Mouse (Mus musculus) heart, embryonic 15.5 days (tissue): ENCODE measurements at regions not wholly inside any gene's neighbourhood (a gene's known extent, or its start where the extent isn't known, plus 50 kb on each side); places are given as distances from the start of the nearest gene placed in this dataset.

ENCODE experiments used
- ATAC-seq: fragments of 200-750 bp; cut with Nextera tagmentation; replicated peaks from 2 replicates; pipeline ENCODE4 v1.8.0; 2017; ENCODE audit warnings: low read depth, moderate TSS enrichment; ENCODE audit not compliant: insufficient number of reproducible peaks, insufficient read depth, low FRiP score
- H3K27ac ChIP-seq: fragments of 300-500 bp; sonication (generic); 2 replicates; pipeline ENCODE4 v1.5.1; 2015; ENCODE audit warnings: mild to moderate bottlenecking, inconsistent platforms
- H3K27me3 ChIP-seq: fragments of 300-500 bp; sonication (generic); 2 replicates; pipeline ENCODE4 v1.6.1; 2015; ENCODE audit warnings: inconsistent platforms
- H3K36me3 ChIP-seq: fragments of 300-500 bp; sonication (generic); 2 replicates; pipeline ENCODE4 v1.6.1; 2015; ENCODE audit warnings: mild to moderate bottlenecking, inconsistent platforms
- H3K4me1 ChIP-seq: fragments of 300-500 bp; sonication (generic); replicated peaks from 2 replicates; pipeline ENCODE4 v1.6.1; 2015; ENCODE audit warnings: inconsistent platforms
- H3K4me2 ChIP-seq: fragments of 300-500 bp; sonication (generic); 2 replicates; pipeline ENCODE4 v1.6.1; 2015; ENCODE audit warnings: inconsistent platforms, mild to moderate bottlenecking, moderate library complexity
- H3K4me3 ChIP-seq: fragments of 300-500 bp; sonication (generic); 2 replicates; pipeline ENCODE4 v1.5.1; 2015; ENCODE audit warnings: mild to moderate bottlenecking, inconsistent platforms
- H3K9ac ChIP-seq: fragments of 300-500 bp; sonication (generic); 2 replicates; pipeline ENCODE4 v1.6.1; 2015; ENCODE audit warnings: mild to moderate bottlenecking, inconsistent platforms
- H3K9me3 ChIP-seq: fragments of 300-500 bp; sonication (generic); replicated peaks from 2 replicates; pipeline ENCODE4 v1.6.1; 2016; ENCODE audit warnings: inconsistent platforms
- WGBS: fragments of 180-500 bp; shearing (Covaris S2); methylation state at CpG from one replicate; pipeline ENCODE4 v1.1.7; 2015; ENCODE audit warnings: mixed read lengths; 5-methylcytosine and 5-hydroxymethylcytosine counted together

DNA sequence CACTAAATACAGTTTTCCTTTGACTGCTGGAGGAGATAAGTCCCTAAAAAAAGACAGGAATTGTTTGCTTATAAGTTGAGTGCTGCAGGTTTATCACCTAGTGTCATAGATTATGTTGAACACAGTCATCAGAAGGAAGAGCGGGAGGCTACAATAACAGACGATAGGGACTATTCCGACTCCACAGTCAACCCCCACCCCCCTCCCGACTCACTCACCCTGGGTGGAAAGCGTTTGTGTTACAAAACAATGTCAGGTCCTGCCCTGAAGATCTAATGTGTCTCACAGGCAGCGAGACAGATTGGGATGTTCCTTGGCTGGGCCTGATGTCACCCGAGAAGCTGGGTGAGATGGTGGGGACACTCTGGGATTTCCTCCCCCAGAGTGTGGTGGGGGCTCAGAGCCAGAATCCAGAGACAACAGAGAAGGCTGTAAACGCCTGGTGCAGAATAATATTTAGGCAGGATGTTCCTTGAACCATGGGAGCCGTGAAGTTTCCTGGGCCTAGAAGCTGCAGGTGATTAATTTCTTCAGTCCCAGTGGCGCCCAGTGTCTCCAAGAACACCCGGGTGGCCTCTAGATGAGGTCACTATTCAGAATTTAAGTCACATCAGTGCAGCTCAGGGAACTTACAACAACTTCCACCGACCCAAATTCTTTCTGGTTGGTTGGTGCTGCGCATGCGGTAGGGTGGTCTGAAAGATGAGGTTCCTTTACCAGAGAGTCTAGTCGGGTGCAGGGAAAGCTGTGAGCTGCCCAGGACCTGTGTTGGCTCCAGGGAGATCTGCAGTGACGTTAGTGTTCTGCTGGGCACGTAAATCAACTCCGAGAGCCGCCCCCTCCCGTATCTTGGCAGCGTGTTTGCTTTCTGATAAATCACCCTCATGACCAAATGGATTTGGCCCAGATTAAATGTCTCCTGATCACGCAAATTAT is 181.1 kb upstream of the Bmper start:
- Histone ChIP-seq H3K36me3 (no peaks in the 10 kb centered on the region), H3K4me3 (no peak overlapping the region), H3K4me1 (peaks cover 15% of the 10 kb centered on the region), H3K9ac (no peak overlapping the region), H3K27ac (no peak overlapping the region; the same call in 1 of the 2 replicates), H3K9me3 (no peaks in the 10 kb centered on the region), H3K27me3 (peaks cover 12% of the 10 kb centered on the region; the same call in 1 of the 2 replicates), H3K4me2 (no peak overlapping the region)
- ATAC-seq, result 0 out of 2 replicates have a peak, but pooled peaks have one; percentile 25
- 47% methylated on average over 22 of the region's 22 CpGs for WGBS

DNA sequence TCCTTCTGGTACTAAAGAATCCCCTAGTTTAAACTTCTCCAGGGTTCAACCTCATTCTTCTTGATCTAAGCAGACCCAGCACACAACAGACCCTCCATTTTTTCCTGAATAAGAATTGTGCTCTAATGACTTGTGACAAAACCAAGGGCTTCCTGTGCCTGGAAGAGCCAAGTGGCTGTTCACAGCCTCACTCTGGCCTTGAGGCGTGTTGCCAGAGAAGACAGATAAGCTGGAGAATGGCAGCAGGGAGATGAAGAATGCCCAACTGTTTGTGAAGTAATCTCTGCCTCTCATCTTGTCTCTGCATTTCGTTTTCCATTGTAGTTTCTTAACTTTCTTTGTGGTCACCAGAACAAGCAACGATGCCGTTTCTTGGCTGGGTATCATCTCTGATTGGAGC is 179.9 kb upstream of the Bmper start:
- 41% methylated on average over 4 of the region's 4 CpGs for WGBS
- H3K9me3 ChIP-seq, result no peaks in the 10 kb centered on the region
- no peak for ATAC-seq
- H3K4me2 ChIP-seq, result no peak overlapping the region
- H3K9ac ChIP-seq, result no peak overlapping the region
- no peaks in the 10 kb centered on the region for H3K36me3 ChIP-seq
- H3K4me3 ChIP-seq, result no peak overlapping the region
- peaks cover 15% of the 10 kb centered on the region for H3K4me1 ChIP-seq
- H3K27me3 ChIP-seq, result 0 out of 2 replicates have a peak, but pooled peaks cover 5% of the 10 kb centered on the region
- H3K27ac ChIP-seq, result no peak overlapping the region

DNA sequence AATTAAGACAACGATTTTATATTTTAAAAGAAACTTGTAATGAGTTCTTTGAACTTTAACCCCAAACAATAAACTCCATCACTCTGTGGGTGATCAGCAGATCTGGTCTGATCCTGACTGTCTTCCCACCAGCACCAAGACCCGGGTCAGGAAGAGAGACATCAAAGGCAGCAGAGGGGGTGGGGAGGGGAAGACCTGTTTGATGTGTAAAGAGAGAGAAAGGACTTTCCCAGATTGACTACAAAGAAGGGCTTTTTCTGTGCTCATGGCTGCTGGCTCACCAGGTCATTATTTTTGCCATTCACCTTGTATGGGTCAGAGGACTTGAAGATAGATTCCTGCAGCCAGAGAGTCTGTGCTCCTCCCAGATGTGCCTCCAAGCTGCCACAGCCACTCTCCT is 177.4 kb upstream of the Bmper start:
- H3K4me2 ChIP-seq, result no peak overlapping the region
- H3K9ac ChIP-seq, result no peak overlapping the region
- 30% methylated on average over 2 of the region's 2 CpGs for WGBS
- ATAC-seq, result no peak
- H3K27ac ChIP-seq, result no peak overlapping the region
- peaks cover 15% of the 10 kb centered on the region for H3K4me1 ChIP-seq
- H3K36me3 ChIP-seq, result no peaks in the 10 kb centered on the region
- H3K9me3 ChIP-seq, result no peaks in the 10 kb centered on the region
- H3K27me3 ChIP-seq, result no peaks in the 10 kb centered on the region
- no peak overlapping the region for H3K4me3 ChIP-seq

DNA sequence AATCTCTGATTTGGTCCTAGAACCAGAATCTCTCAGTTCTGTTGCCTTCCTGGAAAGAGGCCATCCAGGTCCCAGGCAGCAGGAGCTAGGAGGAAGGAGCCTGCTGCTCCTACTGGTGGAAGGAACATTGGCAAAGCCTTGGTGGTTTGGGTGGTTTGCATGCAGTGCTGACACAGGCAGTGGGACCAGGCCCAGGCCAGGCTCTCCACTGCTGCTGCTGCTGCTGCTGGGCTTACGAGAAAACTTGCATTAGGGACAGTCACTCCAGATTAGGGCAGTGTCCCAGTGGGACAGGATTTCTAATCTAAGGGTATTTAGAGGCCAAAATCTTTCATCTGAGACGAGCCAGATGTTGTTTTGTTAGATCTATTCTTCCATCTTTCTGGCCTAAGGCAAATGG is 172.1 kb upstream of the Bmper start:
- no peaks in the 10 kb centered on the region for H3K9me3 ChIP-seq
- H3K36me3 ChIP-seq, result no peaks in the 10 kb centered on the region
- H3K27ac ChIP-seq, result no peak overlapping the region
- ATAC-seq, result no peak
- H3K4me3 ChIP-seq, result no peak overlapping the region
- H3K9ac ChIP-seq, result no peak overlapping the region
- H3K27me3 ChIP-seq, result no peaks in the 10 kb centered on the region
- no peaks in the 10 kb centered on the region for H3K4me1 ChIP-seq
- 51% methylated on average over 2 of the region's 2 CpGs for WGBS
- no peak overlapping the region for H3K4me2 ChIP-seq

DNA sequence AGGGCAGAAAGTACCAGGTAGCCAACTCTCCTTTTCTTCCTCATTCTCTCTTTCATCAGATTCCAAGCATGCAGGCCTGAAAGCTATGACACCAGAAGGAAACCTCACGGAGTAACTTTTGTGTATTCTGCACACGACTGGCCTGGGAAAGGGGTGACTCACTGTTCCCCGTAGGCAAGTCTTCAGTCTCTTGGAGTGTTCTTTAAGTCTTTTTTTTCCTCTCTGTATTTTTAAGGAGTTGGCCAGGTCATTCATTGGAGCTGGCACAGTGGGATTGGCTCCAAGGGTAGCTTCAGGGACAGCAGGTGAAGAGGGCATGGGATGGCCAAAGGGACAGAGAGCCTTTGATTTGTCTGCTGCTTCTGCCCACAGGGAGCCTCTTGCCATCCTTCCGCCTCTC is 163.3 kb upstream of the Bmper start:
- no peak overlapping the region for H3K9ac ChIP-seq
- H3K4me1 ChIP-seq, result 0 out of 2 replicates have a peak, but pooled peaks cover 4% of the 10 kb centered on the region
- no peak overlapping the region for H3K27ac ChIP-seq
- H3K27me3 ChIP-seq, result no peaks in the 10 kb centered on the region
- WGBS, result 63% methylated on average over 4 of the region's 4 CpGs
- ATAC-seq, result no peak
- H3K36me3 ChIP-seq, result no peaks in the 10 kb centered on the region
- no peaks in the 10 kb centered on the region for H3K9me3 ChIP-seq
- no peak overlapping the region for H3K4me2 ChIP-seq
- H3K4me3 ChIP-seq, result no peak overlapping the region

DNA sequence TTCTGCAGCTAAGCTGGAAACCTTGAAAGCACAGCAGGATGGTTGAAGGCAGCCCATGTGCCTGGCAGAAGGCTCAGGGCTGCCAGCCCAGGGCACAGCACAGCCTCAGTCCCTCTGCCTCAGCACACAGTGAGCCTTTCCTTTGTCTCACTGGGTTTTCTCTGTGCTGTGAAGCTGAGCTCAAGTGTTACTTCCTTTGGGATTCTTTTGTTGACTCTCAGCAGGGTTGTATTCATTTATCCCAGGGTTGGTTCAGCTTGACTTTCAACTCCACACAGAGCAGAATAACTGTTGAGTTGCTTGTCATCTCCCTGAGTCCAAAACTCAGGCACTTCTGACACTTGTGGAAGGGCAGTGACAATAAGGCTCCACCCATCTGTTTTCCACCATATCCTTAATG is 162.3 kb upstream of the Bmper start:
- Histone ChIP-seq H3K4me2 (no peak overlapping the region), H3K4me1 (0 out of 2 replicates have a peak, but pooled peaks cover 4% of the 10 kb centered on the region), H3K36me3 (no peaks in the 10 kb centered on the region), H3K4me3 (no peak overlapping the region), H3K9ac (no peak overlapping the region), H3K27me3 (no peaks in the 10 kb centered on the region), H3K27ac (0 out of 2 replicates have a peak overlapping the region, but pooled peaks have one; percentile 7), H3K9me3 (no peaks in the 10 kb centered on the region)
- ATAC-seq, result no peak

DNA sequence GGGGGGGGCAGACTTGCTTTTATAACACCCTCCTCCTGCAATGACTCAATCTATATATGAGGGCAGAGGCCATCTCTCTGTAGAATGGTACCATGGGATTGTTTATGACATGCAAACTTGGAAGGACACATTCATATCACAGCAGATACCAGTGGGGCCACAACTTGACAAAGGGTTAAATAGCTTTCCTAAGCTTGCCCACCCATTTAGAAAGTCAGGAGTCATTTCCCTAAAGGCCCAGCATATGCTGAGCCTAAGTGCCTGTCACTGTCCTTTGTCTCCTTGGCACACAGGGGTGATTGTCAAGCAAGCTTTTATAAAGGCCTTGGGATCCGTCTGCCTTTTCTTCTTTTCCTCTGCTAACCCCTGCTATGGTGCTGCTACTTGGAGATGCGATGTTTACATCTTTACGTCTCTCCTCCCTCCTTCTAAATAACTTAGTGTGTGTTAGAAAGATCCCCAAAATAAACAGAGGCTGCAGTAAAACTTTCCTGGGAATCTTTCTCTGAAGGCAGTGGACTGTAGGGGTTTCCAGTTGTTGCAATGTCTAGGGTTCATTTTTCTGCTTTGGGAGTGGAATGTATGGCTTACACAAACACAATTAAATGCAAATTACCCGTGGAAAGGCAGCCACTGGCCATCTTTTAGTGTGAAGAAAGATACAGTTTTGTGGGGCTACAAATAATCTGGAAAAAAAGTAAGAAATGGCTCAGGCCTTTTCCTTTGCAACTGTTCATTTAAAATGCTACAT is 161.5 kb upstream of the Bmper start:
- 54% methylated on average over 4 of the region's 4 CpGs for WGBS

DNA sequence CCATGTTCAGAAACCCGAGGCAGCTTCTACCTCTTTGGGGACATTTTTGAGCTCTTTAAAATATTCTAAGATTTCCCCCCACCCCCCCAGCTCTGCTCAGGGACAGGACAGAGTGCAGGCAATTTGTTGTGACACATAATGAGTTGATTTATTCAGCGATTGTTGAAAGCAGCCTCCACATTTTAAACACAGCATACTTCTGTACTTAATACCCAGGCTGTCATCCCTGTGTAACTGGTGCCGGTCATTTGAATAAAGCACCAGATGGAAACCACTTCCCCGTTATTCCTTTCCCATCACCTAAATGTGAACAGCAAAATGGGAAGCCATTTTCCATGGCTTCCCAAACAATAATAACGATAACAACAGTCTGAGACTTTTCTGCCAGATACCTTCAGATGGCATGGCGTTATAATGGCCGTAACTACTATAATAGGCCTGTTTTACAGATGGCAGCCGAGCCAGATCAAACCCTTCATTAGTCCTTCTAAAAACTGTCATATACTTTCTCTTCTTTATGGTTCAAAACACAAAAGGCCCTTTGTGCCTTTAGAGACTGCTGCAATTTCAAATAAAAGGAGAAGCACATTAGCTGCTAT is 160.7 kb upstream of the Bmper start:
- Histone ChIP-seq H3K27ac (no peak overlapping the region), H3K9me3 (no peaks in the 10 kb centered on the region), H3K9ac (no peak overlapping the region), H3K36me3 (no peaks in the 10 kb centered on the region), H3K27me3 (no peaks in the 10 kb centered on the region), H3K4me3 (no peak overlapping the region), H3K4me2 (no peak overlapping the region), H3K4me1 (0 out of 2 replicates have a peak, but pooled peaks cover 4% of the 10 kb centered on the region)
- WGBS, result 76% methylated on average over 8 of the region's 8 CpGs
- no peak for ATAC-seq

More for the DNA sequence above, 161.5 kb upstream of the Bmper start:
- no peaks in the 10 kb centered on the region for H3K27me3 ChIP-seq
- no peak overlapping the region for H3K27ac ChIP-seq
- no peaks in the 10 kb centered on the region for H3K9me3 ChIP-seq
- H3K9ac ChIP-seq, result no peak overlapping the region
- H3K36me3 ChIP-seq, result no peaks in the 10 kb centered on the region
- no peak for ATAC-seq
- H3K4me3 ChIP-seq, result no peak overlapping the region
- H3K4me2 ChIP-seq, result no peak overlapping the region
- H3K4me1 ChIP-seq, result 0 out of 2 replicates have a peak, but pooled peaks cover 4% of the 10 kb centered on the region

DNA sequence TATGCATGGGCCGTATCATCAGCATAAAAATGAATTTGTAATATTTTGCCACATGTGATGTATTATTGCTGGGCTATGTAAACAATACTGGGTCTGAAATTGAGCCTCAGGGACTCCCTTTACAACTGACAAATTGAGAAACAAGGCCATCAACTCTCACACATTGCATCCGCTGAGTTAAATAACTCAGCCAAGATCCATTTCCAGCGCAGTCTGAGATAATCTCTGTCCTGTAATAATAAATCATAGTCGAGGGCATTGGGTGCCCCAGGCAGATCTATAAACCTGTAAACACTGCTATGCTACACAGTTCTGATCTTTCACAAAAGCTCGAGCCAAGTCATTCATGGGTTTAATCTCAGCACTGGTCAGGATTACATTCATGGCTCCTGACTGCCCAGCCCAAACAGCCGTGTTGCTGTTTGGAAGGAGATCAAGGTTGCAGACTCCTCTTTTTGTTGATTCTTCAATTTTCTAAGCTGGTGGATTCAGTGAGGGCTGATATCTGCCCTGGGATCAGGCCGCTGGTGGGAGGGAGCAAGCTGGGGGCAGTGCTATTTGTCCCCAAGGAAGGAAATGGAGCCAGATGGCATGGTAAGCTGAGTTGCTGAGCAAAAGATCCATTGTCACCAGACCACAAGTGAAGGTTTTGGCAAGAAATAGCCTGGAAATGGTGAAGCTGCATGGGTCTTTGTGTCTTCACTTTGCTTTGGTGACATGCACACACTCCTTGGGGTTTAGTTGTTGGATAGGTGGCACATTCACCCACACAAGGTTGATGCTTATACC is 160.0 kb upstream of the Bmper start:
- ATAC-seq, result no peak
- 0 out of 2 replicates have a peak overlapping the region, but pooled peaks have one; percentile 1 for H3K27ac ChIP-seq
- WGBS, result 56% methylated on average over 7 of the region's 7 CpGs

DNA sequence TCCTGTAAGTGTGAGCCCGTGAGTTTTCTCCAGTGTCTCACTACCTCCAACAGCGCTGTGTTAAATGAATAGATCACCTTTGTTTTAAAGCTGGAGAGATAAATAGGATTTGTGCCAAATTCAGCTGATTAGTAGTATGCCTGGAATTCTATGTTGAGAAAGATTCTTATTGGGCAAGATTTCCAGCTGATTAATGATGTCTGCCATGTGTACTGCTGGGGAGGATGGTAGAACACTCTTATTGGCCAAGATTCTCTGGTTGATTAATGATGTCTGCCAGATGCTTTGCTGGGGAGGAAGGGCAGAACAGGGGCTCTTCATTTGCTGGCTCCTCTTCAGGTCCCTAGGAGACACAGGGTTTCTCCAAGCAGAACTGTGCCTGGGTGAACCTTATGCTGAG is 158.9 kb upstream of the Bmper start:
- H3K9me3 ChIP-seq, result no peaks in the 10 kb centered on the region
- no peaks in the 10 kb centered on the region for H3K36me3 ChIP-seq
- no peaks in the 10 kb centered on the region for H3K27me3 ChIP-seq
- H3K9ac ChIP-seq, result no peak overlapping the region
- H3K27ac ChIP-seq, result no peak overlapping the region
- ATAC-seq, result no peak
- no peak overlapping the region for H3K4me2 ChIP-seq
- WGBS, result 79% methylated on average over 2 of the region's 2 CpGs
- H3K4me3 ChIP-seq, result no peak overlapping the region
- 0 out of 2 replicates have a peak, but pooled peaks cover 4% of the 10 kb centered on the region for H3K4me1 ChIP-seq

More for the DNA sequence above, 160.0 kb upstream of the Bmper start:
- no peak overlapping the region for H3K4me2 ChIP-seq
- H3K9ac ChIP-seq, result no peak overlapping the region
- H3K36me3 ChIP-seq, result no peaks in the 10 kb centered on the region
- H3K4me1 ChIP-seq, result 0 out of 2 replicates have a peak, but pooled peaks cover 4% of the 10 kb centered on the region
- no peaks in the 10 kb centered on the region for H3K9me3 ChIP-seq
- no peak overlapping the region for H3K4me3 ChIP-seq
- H3K27me3 ChIP-seq, result no peaks in the 10 kb centered on the region
